Mouse (Mus musculus) forebrain, embryonic 14.5 days (tissue): ENCODE measurements around the gene Shprh. TPM values are rescaled to one million over a fixed set of nuclear protein-coding genes. Genes with fewer than 3 reads are reported as not detected.
A peak's percentile ranks its signal among the peaks of the same experiment; 100 is the strongest.
"Not testable (repeated sequence)": the region's sequence is repeated elsewhere in the genome, so short reads cannot be mapped to it uniquely, and the experiment has no call there.

Source experiments
- ATAC-seq: fragments of 200-750 bp; cut with Nextera tagmentation; 2 replicates; pipeline ENCODE4 v1.8.0; 2017; ENCODE audit warnings: mild to moderate bottlenecking, moderate library complexity
- DNase-seq: peaks from one replicate; pipeline ENCODE4 v3.0.0-alpha.2; 2015; ENCODE audit warnings: low spot score
- H3K27ac ChIP-seq: fragments of 300-500 bp; sonication (generic); 2 replicates; pipeline ENCODE4 v1.5.1; 2014; ENCODE audit warnings: low read depth, mild to moderate bottlenecking, control low read depth, low read length, moderate library complexity
- H3K27me3 ChIP-seq: fragments of 300-500 bp; sonication (generic); replicated peaks from 2 replicates; pipeline ENCODE4 v1.6.1; 2014; ENCODE audit warnings: low read length, control low read depth, mixed read lengths; ENCODE audit not compliant: control insufficient read depth, insufficient read depth
- H3K36me3 ChIP-seq: fragments of 300-500 bp; sonication (generic); 2 replicates; pipeline ENCODE4 v1.6.1; 2014; ENCODE audit warnings: low read length, control low read depth; ENCODE audit not compliant: control insufficient read depth, insufficient read depth
- H3K4me1 ChIP-seq: fragments of 300-500 bp; sonication (generic); 2 replicates; pipeline ENCODE4 v1.6.1; 2014; ENCODE audit warnings: antibody characterized with exemption, low read length, control low read depth; ENCODE audit not compliant: control insufficient read depth, insufficient read depth
- H3K4me2 ChIP-seq: fragments of 300-500 bp; sonication (generic); 2 replicates; pipeline ENCODE4 v1.6.1; 2014; ENCODE audit warnings: mild to moderate bottlenecking, control low read depth, low read length
- H3K4me3 ChIP-seq: fragments of 300-500 bp; sonication (generic); 2 replicates; pipeline ENCODE4 v1.5.1; 2014; ENCODE audit warnings: low read depth, low read length, control low read depth
- H3K9ac ChIP-seq: fragments of 300-500 bp; sonication (generic); 2 replicates; pipeline ENCODE4 v1.6.1; 2014; ENCODE audit warnings: mild to moderate bottlenecking, low read length, control low read depth, moderate library complexity
- H3K9me3 ChIP-seq: fragments of 300-500 bp; sonication (generic); replicated peaks from 2 replicates; pipeline ENCODE4 v1.6.1; 2016; ENCODE audit warnings: low read length, control low read depth, mixed read lengths; ENCODE audit not compliant: control insufficient read depth
- WGBS: fragments of 180-500 bp; shearing (Covaris S2); extraction: QIAGEN DNeasy Blood & Tissue Kit; methylation state at CpG from one replicate; pipeline ENCODE4 v1.1.7; 2014; 5-methylcytosine and 5-hydroxymethylcytosine counted together
- polyA plus RNA-seq: library from polyadenylated mRNA; unstranded; fragments of >200 nt; fragmentation: Nextera tagmentation; extraction: Ambion mirVana; gene quantifications from 2 replicates; pipeline ENCODE4 v1.2.1, GENCODE M21; 2014

The Shprh gene
- polyA plus RNA-seq, 1 experiment from 2014 or later, result 24.5 TPM

DNA sequence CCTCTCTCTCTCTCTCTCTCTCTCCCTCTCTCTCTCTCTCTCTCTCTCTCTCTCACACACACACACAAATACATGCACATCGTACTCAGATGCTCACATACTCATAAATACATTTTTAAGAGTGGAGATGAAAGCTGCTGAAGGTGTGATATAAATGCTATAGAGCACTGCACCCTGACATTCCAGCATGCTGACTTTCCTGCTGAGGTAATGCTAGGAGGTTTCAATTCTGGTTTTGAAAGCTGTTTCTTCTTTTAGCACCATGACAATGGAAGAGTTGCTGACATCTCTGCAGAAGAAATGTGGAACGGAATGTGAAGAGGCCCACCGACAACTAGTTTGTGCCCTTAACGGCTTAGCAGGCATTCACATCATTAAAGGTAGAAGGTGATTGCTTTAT lies 22.4 kb downstream of the Shprh start:
- H3K36me3 ChIP-seq, result peaks cover 83% of the 10 kb centered on the region

DNA sequence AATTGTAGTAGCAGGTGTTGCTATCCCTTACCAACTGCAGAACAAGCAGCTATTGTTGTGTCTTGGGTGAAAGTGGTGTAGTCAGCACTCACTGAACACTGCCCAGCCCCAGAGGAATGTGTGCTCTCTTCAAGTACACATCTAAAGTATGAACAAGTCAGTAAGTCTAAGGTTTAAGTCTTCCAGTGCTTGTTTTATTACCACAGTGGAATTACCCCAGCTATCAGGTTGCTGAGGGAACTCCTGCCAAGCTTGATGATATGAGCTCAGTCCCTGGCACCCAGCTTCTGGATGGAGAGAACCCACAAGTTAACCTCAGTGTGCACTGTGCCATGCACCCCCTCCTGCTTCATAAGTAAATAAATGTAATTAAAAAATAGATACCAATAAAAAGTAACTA lies 23.3 kb downstream of the Shprh start:
- DNase-seq, result no peak
- Histone ChIP-seq H3K4me3 (no peak overlapping the region), H3K9me3 (no peaks in the 10 kb centered on the region), H3K27me3 (no peaks in the 10 kb centered on the region), H3K4me1 (no peaks in the 10 kb centered on the region), H3K36me3 (peaks cover 78% of the 10 kb centered on the region), H3K4me2 (no peak overlapping the region), H3K9ac (no peak overlapping the region), H3K27ac (no peak overlapping the region)
- no peak for ATAC-seq

More for the DNA sequence above, 22.4 kb downstream of the Shprh start:
- Histone ChIP-seq H3K27me3 (no peaks in the 10 kb centered on the region), H3K4me1 (no peaks in the 10 kb centered on the region), H3K9me3 (no peaks in the 10 kb centered on the region), H3K4me3 (no peak overlapping the region), H3K4me2 (no peak overlapping the region), H3K9ac (no peak overlapping the region), H3K27ac (no peak overlapping the region)
- DNase-seq (no peak), ATAC-seq (no peak)
- WGBS, result 88% methylated on average over 4 of the region's 4 CpGs

DNA sequence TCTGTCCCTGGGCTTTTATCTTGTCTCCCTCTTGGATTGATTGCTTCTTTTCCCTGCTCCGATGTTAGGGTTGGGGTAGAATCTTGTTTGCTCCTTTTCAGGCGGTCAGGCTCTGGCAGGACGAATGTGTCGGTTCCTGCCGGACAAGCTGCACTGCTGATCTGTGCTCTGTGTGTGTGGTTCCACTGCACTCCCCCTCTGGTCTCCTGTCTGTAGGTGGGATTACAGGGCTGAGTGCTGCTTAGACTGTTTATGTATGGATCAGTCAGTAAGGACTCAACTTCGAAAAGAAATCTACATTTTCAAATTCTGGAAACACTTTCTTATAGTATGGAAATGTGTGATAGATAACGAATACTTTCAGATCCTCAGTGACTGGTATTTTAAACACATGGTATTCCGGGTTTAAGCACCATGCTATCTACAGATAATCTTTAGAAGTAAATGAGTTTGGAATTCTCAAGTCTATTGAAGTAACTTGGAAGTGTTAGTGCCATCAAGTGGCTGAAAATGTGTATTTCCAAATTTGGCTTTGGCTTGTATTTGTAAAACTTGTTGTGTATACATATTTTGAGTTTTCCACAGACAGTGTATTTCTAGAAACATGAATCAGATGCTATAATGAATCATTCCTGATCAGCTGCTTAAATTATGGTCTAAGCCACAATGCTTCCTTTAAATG lies 26.7 kb downstream of the Shprh start:
- no peak overlapping the region for H3K27ac ChIP-seq
- H3K36me3 ChIP-seq, result peaks cover 66% of the 10 kb centered on the region
- no peak overlapping the region for H3K9ac ChIP-seq
- no peak overlapping the region for H3K4me3 ChIP-seq
- H3K27me3 ChIP-seq, result no peaks in the 10 kb centered on the region
- no peaks in the 10 kb centered on the region for H3K9me3 ChIP-seq
- H3K4me1 ChIP-seq, result no peaks in the 10 kb centered on the region
- WGBS, result 92% methylated on average over 8 of the region's 8 CpGs
- ATAC-seq (peak; percentile 29; the same call in 1 of the 2 replicates), DNase-seq (peak; percentile 69)
- no peak overlapping the region for H3K4me2 ChIP-seq

DNA sequence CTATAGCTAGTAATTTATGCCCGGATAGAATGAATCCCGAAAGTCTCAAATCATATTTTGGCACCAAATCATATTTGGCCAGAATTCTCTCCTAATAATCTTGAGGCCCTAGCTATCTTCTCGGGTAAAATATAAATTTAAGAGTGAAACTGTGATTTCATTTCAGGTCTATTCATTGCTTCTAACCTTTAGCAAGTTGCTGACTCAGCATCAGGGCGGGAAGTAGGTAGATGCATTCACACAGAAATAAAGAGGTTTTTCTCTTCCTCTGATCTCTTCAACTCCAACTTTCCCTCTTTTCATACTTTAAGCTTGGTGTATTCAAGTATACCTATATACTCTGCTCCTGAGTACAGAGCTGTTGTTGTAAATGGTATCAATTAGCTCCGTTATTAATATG lies 30.9 kb downstream of the Shprh start:
- Histone ChIP-seq H3K27ac (no peak overlapping the region), H3K4me2 (no peak overlapping the region), H3K27me3 (no peaks in the 10 kb centered on the region), H3K9me3 (no peaks in the 10 kb centered on the region), H3K36me3 (peaks cover 63% of the 10 kb centered on the region), H3K4me1 (no peaks in the 10 kb centered on the region), H3K4me3 (no peak overlapping the region), H3K9ac (no peak overlapping the region)
- 83% methylated on average over 5 of the region's 5 CpGs for WGBS
- no peak for DNase-seq
- no peak for ATAC-seq

DNA sequence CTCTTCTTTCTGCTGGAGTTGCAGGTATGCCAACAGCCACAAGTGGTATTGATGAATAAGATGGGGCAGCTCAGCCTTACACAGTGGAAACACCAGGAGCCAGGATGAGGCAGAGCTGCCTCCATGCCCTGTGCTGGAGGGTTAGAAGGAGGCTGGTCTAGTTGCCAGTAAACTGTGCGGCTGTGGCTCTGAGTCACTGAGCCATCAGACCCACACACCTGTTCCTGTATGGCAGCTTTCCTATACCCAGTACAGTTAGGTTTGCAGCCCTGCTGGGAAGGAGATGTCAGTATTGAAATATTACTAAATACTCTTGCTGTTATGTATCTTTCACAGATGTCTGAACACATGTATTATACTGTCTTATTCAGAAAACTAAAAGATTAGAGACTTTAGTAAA lies 48.1 kb downstream of the Shprh start:
- Histone ChIP-seq H3K27me3 (no peaks in the 10 kb centered on the region), H3K27ac (no peak overlapping the region), H3K9me3 (no peaks in the 10 kb centered on the region), H3K4me3 (no peak overlapping the region), H3K4me2 (no peak overlapping the region), H3K4me1 (no peaks in the 10 kb centered on the region), H3K36me3 (peaks cover 56% of the 10 kb centered on the region), H3K9ac (no peak overlapping the region)
- ATAC-seq (no peak), DNase-seq (no peak)
- WGBS, result 84% methylated on average over 1 of the region's 1 CpGs

DNA sequence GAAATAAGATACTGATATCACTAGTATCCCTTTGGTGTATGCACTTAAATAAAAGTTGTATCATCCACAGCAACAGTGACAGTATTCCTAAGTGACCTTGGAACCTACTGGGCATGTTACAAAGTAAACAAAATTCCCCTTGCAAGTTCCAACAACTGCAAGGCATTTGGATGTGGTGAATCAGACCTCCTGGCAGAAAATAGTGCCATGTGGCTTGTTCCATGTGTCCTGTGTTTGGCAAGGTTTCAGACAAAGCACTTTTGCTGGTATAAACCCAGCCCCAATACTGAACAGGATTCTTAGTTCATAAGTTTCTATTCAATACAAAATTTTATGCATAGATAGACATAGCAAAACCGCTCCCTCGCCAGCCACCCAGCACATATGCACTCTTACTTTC lies 49.1 kb downstream of the Shprh start:
- H3K27ac ChIP-seq, result no peak overlapping the region
- no peak overlapping the region for H3K4me2 ChIP-seq
- WGBS, result 94% methylated on average over 2 of the region's 2 CpGs
- no peak overlapping the region for H3K9ac ChIP-seq
- no peak for DNase-seq
- peaks cover 58% of the 10 kb centered on the region for H3K36me3 ChIP-seq
- no peaks in the 10 kb centered on the region for H3K9me3 ChIP-seq
- H3K27me3 ChIP-seq, result no peaks in the 10 kb centered on the region
- no peaks in the 10 kb centered on the region for H3K4me1 ChIP-seq
- H3K4me3 ChIP-seq, result no peak overlapping the region
- ATAC-seq, result no peak

DNA sequence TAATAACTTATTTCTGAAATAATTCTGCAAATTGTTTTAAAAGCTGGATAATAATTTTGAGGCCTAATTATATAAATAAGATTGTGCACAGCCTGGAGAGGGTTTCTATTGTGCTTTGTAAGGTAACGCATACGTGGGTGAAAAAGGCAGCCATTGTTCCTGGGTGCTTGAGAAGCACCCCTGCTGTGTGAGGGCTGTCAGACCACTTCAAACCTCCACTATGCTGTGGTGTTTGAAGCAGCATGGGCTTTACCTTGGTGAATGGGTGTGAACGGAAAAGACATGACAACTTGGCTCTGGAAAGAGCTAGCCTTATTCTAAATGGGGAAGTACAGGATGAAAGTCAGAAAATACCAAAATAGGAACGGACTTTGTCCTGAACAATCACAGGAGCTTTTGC lies 50.8 kb downstream of the Shprh start:
- H3K4me3 ChIP-seq, result no peak overlapping the region
- H3K27ac ChIP-seq, result no peak overlapping the region
- no peak overlapping the region for H3K9ac ChIP-seq
- 26% methylated on average over 4 of the region's 4 CpGs for WGBS
- no peaks in the 10 kb centered on the region for H3K9me3 ChIP-seq
- H3K4me1 ChIP-seq, result no peaks in the 10 kb centered on the region
- H3K4me2 ChIP-seq, result no peak overlapping the region
- ATAC-seq (no peak), DNase-seq (no peak)
- peaks cover 50% of the 10 kb centered on the region for H3K36me3 ChIP-seq
- H3K27me3 ChIP-seq, result no peaks in the 10 kb centered on the region

DNA sequence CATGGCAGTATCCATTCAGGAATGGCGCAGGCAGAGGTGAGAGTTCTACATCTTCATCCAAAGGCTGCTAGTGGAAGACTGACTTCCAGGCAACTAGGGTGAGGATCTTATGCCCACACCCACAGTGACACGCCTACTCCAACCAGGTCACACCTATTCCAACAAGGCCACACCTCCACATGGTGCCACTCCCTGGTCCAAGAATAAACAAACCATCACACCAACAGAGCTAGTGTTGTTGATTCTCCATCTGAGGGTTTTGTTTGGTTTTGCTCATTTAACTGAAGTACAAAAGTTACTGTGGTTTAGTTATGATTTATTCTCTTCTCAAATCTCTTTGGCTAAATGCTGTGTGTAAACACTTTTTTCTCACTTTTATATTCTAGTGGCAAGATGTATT lies 56.7 kb downstream of the Shprh start:
- H3K27me3 ChIP-seq, H3K4me1 ChIP-seq, H3K9me3 ChIP-seq, ATAC-seq, H3K4me2 ChIP-seq, H3K27ac ChIP-seq, DNase-seq, H3K9ac ChIP-seq, H3K4me3 ChIP-seq: not testable (repeated sequence)
- WGBS, result 95% methylated on average over 2 of the region's 2 CpGs
- peaks cover 43% of the 10 kb centered on the region for H3K36me3 ChIP-seq

DNA sequence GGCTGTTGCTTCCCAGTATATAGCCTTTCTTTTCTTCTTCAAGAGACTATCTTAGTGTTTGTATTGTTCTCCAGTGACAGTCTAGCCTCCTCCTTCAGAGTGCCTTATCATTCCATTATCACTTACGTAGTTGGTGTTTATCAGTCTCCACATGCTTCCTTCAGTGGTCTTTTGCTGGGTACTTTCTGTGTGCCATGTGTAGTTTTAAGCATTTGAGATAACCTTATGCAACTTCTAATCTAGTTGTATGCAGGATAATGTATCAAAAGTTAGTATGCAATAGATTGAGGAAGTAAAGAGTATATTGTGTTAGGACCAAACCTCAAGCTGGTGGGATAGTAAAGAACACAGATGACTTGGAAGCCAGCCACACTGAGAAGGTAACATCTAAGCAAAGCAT lies 59.4 kb downstream of the Shprh start:
- Histone ChIP-seq H3K27me3 (no peaks in the 10 kb centered on the region), H3K27ac (no peak overlapping the region), H3K4me3 (no peak overlapping the region), H3K4me1 (no peaks in the 10 kb centered on the region), H3K9ac (no peak overlapping the region), H3K36me3 (peaks cover 49% of the 10 kb centered on the region), H3K4me2 (no peak overlapping the region), H3K9me3 (no peaks in the 10 kb centered on the region)
- ATAC-seq (no peak), DNase-seq (no peak)
- 98% methylated on average over 1 of the region's 1 CpGs for WGBS
